Mouse (Mus musculus) forebrain, embryonic 13.5 days (tissue): ENCODE results near the gene Kalrn. TPM values are rescaled to one million over a fixed set of nuclear protein-coding genes. Genes with fewer than 3 reads are reported as not detected.

Source experiments
- ATAC-seq: fragments of 200-750 bp; cut with Nextera tagmentation; 2 replicates; pipeline ENCODE4 v1.8.0; 2017
- H3K27ac ChIP-seq: fragments of 300-500 bp; sonication (generic); 2 replicates; pipeline ENCODE4 v1.5.1; 2015; ENCODE audit warnings: inconsistent platforms, mild to moderate bottlenecking, moderate library complexity
- H3K27me3 ChIP-seq: fragments of 300-500 bp; sonication (generic); 2 replicates; pipeline ENCODE4 v1.6.1; 2015; ENCODE audit warnings: mild to moderate bottlenecking, inconsistent platforms
- H3K36me3 ChIP-seq: fragments of 300-500 bp; sonication (generic); 2 replicates; pipeline ENCODE4 v1.6.1; 2015; ENCODE audit warnings: mild to moderate bottlenecking, inconsistent platforms; ENCODE audit not compliant: poor library complexity, severe bottlenecking
- H3K4me1 ChIP-seq: fragments of 300-500 bp; sonication (generic); 2 replicates; pipeline ENCODE4 v1.6.1; 2015; ENCODE audit warnings: inconsistent platforms
- H3K4me2 ChIP-seq: fragments of 300-500 bp; sonication (generic); 2 replicates; pipeline ENCODE4 v1.6.1; 2015; ENCODE audit warnings: inconsistent platforms, mild to moderate bottlenecking, moderate library complexity
- H3K4me3 ChIP-seq: fragments of 300-500 bp; sonication (generic); 2 replicates; pipeline ENCODE4 v1.5.1; 2015; ENCODE audit warnings: mild to moderate bottlenecking, inconsistent platforms
- H3K9ac ChIP-seq: fragments of 300-500 bp; sonication (generic); 2 replicates; pipeline ENCODE4 v1.6.1; 2015; ENCODE audit warnings: mild to moderate bottlenecking, inconsistent platforms
- H3K9me3 ChIP-seq: fragments of 300-500 bp; sonication (generic); replicated peaks from 2 replicates; pipeline ENCODE4 v1.6.1; 2016; ENCODE audit warnings: inconsistent platforms
- WGBS: fragments of 180-500 bp; shearing (Covaris S2); methylation state at CpG from one replicate; pipeline ENCODE4 v1.1.7; 2015; 5-methylcytosine and 5-hydroxymethylcytosine counted together
- polyA plus RNA-seq: library from polyadenylated mRNA; unstranded; fragments of >200 nt; fragmentation: Nextera tagmentation; extraction: Ambion mirVana; gene quantifications from 2 replicates; pipeline ENCODE4 v1.2.1, GENCODE M21; 2015

The Kalrn gene
- polyA plus RNA-seq, 1 experiment from 2014 or later: 31.5 TPM

- Histone ChIP-seq H3K27ac (peak overlapping the region; percentile 53), H3K4me1 (peaks cover 88% of the 10 kb centered on the region), H3K9ac (peak overlapping the region; percentile 34; the same call in 1 of the 2 replicates), H3K36me3 (no peaks in the 10 kb centered on the region), H3K9me3 (no peaks in the 10 kb centered on the region), H3K4me2 (peak overlapping the region; percentile 34), H3K4me3 (no peak overlapping the region), H3K27me3 (no peaks in the 10 kb centered on the region)
- ATAC-seq: peak; percentile 91
- WGBS: 35% methylated on average over 8 of the region's 8 CpGs
These were observed 104.0 kb downstream of the Kalrn start for GRCm38 (mm10) chr16:34469277-34469868.

- no peaks in the 10 kb centered on the region for H3K36me3 ChIP-seq
- no peak overlapping the region for H3K4me3 ChIP-seq
- no peaks in the 10 kb centered on the region for H3K27me3 ChIP-seq
- H3K4me2 ChIP-seq: no peak overlapping the region
- peaks cover 67% of the 10 kb centered on the region for H3K4me1 ChIP-seq
- no peak overlapping the region for H3K9ac ChIP-seq
- no peak for ATAC-seq
- 57% methylated on average over 4 of the region's 4 CpGs for WGBS
- no peaks in the 10 kb centered on the region for H3K9me3 ChIP-seq
- H3K27ac ChIP-seq: no peak overlapping the region
These were observed 106.7 kb downstream of the Kalrn start for GRCm38 (mm10) chr16:34466649-34467048.

GRCm38 (mm10) chr16:34456314-34456713, 117.0 kb downstream of the Kalrn start:
- peak; percentile 81 for ATAC-seq
- H3K27me3 ChIP-seq: no peaks in the 10 kb centered on the region
- no peak overlapping the region for H3K4me3 ChIP-seq
- H3K4me1 ChIP-seq: peaks cover 32% of the 10 kb centered on the region
- H3K27ac ChIP-seq: peak overlapping the region; percentile 65
- H3K9ac ChIP-seq: no peak overlapping the region
- no peaks in the 10 kb centered on the region for H3K36me3 ChIP-seq
- 19% methylated on average over 7 of the region's 7 CpGs for WGBS
- H3K9me3 ChIP-seq: no peaks in the 10 kb centered on the region
- no peak overlapping the region for H3K4me2 ChIP-seq

- Histone ChIP-seq H3K4me1 (peaks cover 46% of the 10 kb centered on the region), H3K4me3 (no peak overlapping the region), H3K36me3 (no peaks in the 10 kb centered on the region), H3K27me3 (no peaks in the 10 kb centered on the region), H3K9me3 (no peaks in the 10 kb centered on the region), H3K9ac (no peak overlapping the region), H3K27ac (no peak overlapping the region), H3K4me2 (no peak overlapping the region)
- WGBS: 83% methylated on average over 7 of the region's 7 CpGs
- ATAC-seq: no peak
These were observed 127.7 kb downstream of the Kalrn start for GRCm38 (mm10) chr16:34445666-34446065.

- peak overlapping the region; percentile 60 for H3K27ac ChIP-seq
- no peak overlapping the region for H3K9ac ChIP-seq
- WGBS: 89% methylated on average over 2 of the region's 2 CpGs
- H3K4me1 ChIP-seq: peaks cover 39% of the 10 kb centered on the region
- H3K4me2 ChIP-seq: no peak overlapping the region
- H3K36me3 ChIP-seq: no peaks in the 10 kb centered on the region
- H3K4me3 ChIP-seq: no peak overlapping the region
- no peak for ATAC-seq
- H3K9me3 ChIP-seq: no peaks in the 10 kb centered on the region
- no peaks in the 10 kb centered on the region for H3K27me3 ChIP-seq
These were observed 131.6 kb downstream of the Kalrn start for GRCm38 (mm10) chr16:34441704-34442103.

GRCm38 (mm10) chr16:34440994-34441414, 132.3 kb downstream of the Kalrn start:
- Histone ChIP-seq H3K36me3 (no peaks in the 10 kb centered on the region), H3K4me1 (peaks cover 38% of the 10 kb centered on the region), H3K27ac (peak overlapping the region; percentile 60), H3K4me2 (no peak overlapping the region), H3K9me3 (no peaks in the 10 kb centered on the region), H3K27me3 (no peaks in the 10 kb centered on the region), H3K4me3 (no peak overlapping the region), H3K9ac (no peak overlapping the region)
- 24% methylated on average over 4 of the region's 4 CpGs for WGBS
- peak; percentile 74 for ATAC-seq

GRCm38 (mm10) chr16:34440019-34440615, 133.2 kb downstream of the Kalrn start:
- ATAC-seq: no peak
- 81% methylated on average over 8 of the region's 8 CpGs for WGBS
- H3K4me1 ChIP-seq: peaks cover 32% of the 10 kb centered on the region
- H3K9me3 ChIP-seq: no peaks in the 10 kb centered on the region
- peak overlapping the region; percentile 60; the same call in 1 of the 2 replicates for H3K27ac ChIP-seq
- no peaks in the 10 kb centered on the region for H3K36me3 ChIP-seq
- no peak overlapping the region for H3K4me3 ChIP-seq
- H3K27me3 ChIP-seq: no peaks in the 10 kb centered on the region
- no peak overlapping the region for H3K9ac ChIP-seq
- no peak overlapping the region for H3K4me2 ChIP-seq

- ATAC-seq: peak; percentile 83
- 8% methylated on average over 5 of the region's 5 CpGs for WGBS
- Histone ChIP-seq H3K4me3 (no peak overlapping the region), H3K4me1 (peaks cover 63% of the 10 kb centered on the region), H3K27me3 (no peaks in the 10 kb centered on the region), H3K27ac (0 out of 2 replicates have a peak overlapping the region, but pooled peaks have one; percentile 45), H3K36me3 (no peaks in the 10 kb centered on the region), H3K9ac (no peak overlapping the region), H3K4me2 (peak overlapping the region; percentile 4; the same call in 1 of the 2 replicates), H3K9me3 (no peaks in the 10 kb centered on the region)
These were observed 143.2 kb downstream of the Kalrn start for GRCm38 (mm10) chr16:34430131-34430530.

GRCm38 (mm10) chr16:34427654-34428053, 145.7 kb downstream of the Kalrn start:
- Histone ChIP-seq H3K4me2 (no peak overlapping the region), H3K27ac (no peak overlapping the region; the same call in 1 of the 2 replicates), H3K36me3 (no peaks in the 10 kb centered on the region), H3K4me3 (no peak overlapping the region), H3K9me3 (no peaks in the 10 kb centered on the region), H3K27me3 (no peaks in the 10 kb centered on the region), H3K9ac (no peak overlapping the region), H3K4me1 (peaks cover 69% of the 10 kb centered on the region)
- 53% methylated on average over 5 of the region's 5 CpGs for WGBS
- no peak for ATAC-seq

- 66% methylated on average over 6 of the region's 6 CpGs for WGBS
- no peak overlapping the region for H3K27ac ChIP-seq
- no peaks in the 10 kb centered on the region for H3K9me3 ChIP-seq
- peaks cover 51% of the 10 kb centered on the region for H3K4me1 ChIP-seq
- no peak overlapping the region for H3K4me3 ChIP-seq
- H3K9ac ChIP-seq: no peak overlapping the region
- H3K4me2 ChIP-seq: no peak overlapping the region
- ATAC-seq: no peak
- H3K36me3 ChIP-seq: no peaks in the 10 kb centered on the region
- H3K27me3 ChIP-seq: no peaks in the 10 kb centered on the region
These were observed 151.9 kb downstream of the Kalrn start for GRCm38 (mm10) chr16:34421473-34421872.

GRCm38 (mm10) chr16:34417966-34418365, 155.4 kb downstream of the Kalrn start:
- no peak for ATAC-seq
- Histone ChIP-seq H3K4me3 (no peak overlapping the region), H3K4me1 (peaks cover 55% of the 10 kb centered on the region), H3K9me3 (no peaks in the 10 kb centered on the region), H3K27ac (no peak overlapping the region), H3K4me2 (no peak overlapping the region), H3K27me3 (no peaks in the 10 kb centered on the region), H3K9ac (no peak overlapping the region), H3K36me3 (no peaks in the 10 kb centered on the region)
- WGBS: 19% methylated on average over 3 of the region's 3 CpGs

- Histone ChIP-seq H3K9ac (no peak overlapping the region), H3K4me2 (no peak overlapping the region), H3K9me3 (no peaks in the 10 kb centered on the region), H3K27me3 (no peaks in the 10 kb centered on the region), H3K36me3 (no peaks in the 10 kb centered on the region), H3K4me3 (no peak overlapping the region), H3K4me1 (peaks cover 55% of the 10 kb centered on the region), H3K27ac (no peak overlapping the region)
- WGBS: 81% methylated on average over 3 of the region's 3 CpGs
- ATAC-seq: no peak
These were observed 155.9 kb downstream of the Kalrn start for GRCm38 (mm10) chr16:34417383-34417782.
